Mouse (Mus musculus): ENCODE measurements around the gene Gsdmc3.
"Not testable (repeated sequence)": the region's sequence is repeated elsewhere in the genome, so short reads cannot be mapped to it uniquely, and the experiment has no call there.

The Gsdmc3 gene

GRCm38 (mm10) chr15:63878458-63878857 lies at the start of gene Gsdmc3:
Gsdmc3 (minus strand) TSS chr15:63878558.
- not testable (repeated sequence) for DNase-seq (ENCODE audit: low spot score)

GRCm38 (mm10) chr15:63926201-63926600 lies 47.8 kb upstream of the Gsdmc3 start:
- DNase-seq (ENCODE audit: low spot score), result no peak

GRCm38 (mm10) chr15:63924484-63924883 lies 46.1 kb upstream of the Gsdmc3 start:
- no peak for DNase-seq (ENCODE audit: low spot score)

GRCm38 (mm10) chr15:63921618-63922017 lies 43.3 kb upstream of the Gsdmc3 start:
- DNase-seq (ENCODE audit: low spot score), result not testable (repeated sequence)

- not testable (repeated sequence) for DNase-seq (ENCODE audit: low spot score)
These were observed 41.4 kb upstream of the Gsdmc3 start for GRCm38 (mm10) chr15:63919728-63920127.

- DNase-seq (ENCODE audit: low spot score), result not testable (repeated sequence)
These were observed 38.2 kb upstream of the Gsdmc3 start for GRCm38 (mm10) chr15:63916584-63916983.

GRCm38 (mm10) chr15:63912197-63912596 lies 33.8 kb upstream of the Gsdmc3 start, which contains the start of gene Gsdmc4:
Gsdmc4 (minus strand) TSS chr15:63912297.
- DNase-seq (ENCODE audit: low spot score), result not testable (repeated sequence)

- not testable (repeated sequence) for DNase-seq (ENCODE audit: low spot score)
These were observed 31.5 kb upstream of the Gsdmc3 start for GRCm38 (mm10) chr15:63909896-63910295.

- peak; percentile 4 for DNase-seq (ENCODE audit: low spot score)
These were observed 17.4 kb upstream of the Gsdmc3 start for GRCm38 (mm10) chr15:63895560-63896353.

- not testable (repeated sequence) for DNase-seq (ENCODE audit: low spot score)
These were observed 10.1 kb upstream of the Gsdmc3 start for GRCm38 (mm10) chr15:63888440-63888839.

- not testable (repeated sequence) for DNase-seq (ENCODE audit: low spot score)
These were observed 9.6 kb upstream of the Gsdmc3 start for GRCm38 (mm10) chr15:63887949-63888348.

- not testable (repeated sequence) for DNase-seq (ENCODE audit: low spot score)
These were observed 2.2 kb downstream of the Gsdmc3 start for GRCm38 (mm10) chr15:63876160-63876559.

- not testable (repeated sequence) for DNase-seq (ENCODE audit: low spot score)
These were observed 16.4 kb downstream of the Gsdmc3 start for GRCm38 (mm10) chr15:63861965-63862364.
